Mouse (Mus musculus) 416B (cell line): ENCODE data around the gene Fibp.
A peak's percentile ranks its signal among the peaks of the same experiment; 100 is the strongest.

Experiments
- DNase-seq: peaks from one replicate; pipeline ENCODE4 v3.0.0; 2011; ENCODE audit warnings: low read depth

The Fibp gene

DNA sequence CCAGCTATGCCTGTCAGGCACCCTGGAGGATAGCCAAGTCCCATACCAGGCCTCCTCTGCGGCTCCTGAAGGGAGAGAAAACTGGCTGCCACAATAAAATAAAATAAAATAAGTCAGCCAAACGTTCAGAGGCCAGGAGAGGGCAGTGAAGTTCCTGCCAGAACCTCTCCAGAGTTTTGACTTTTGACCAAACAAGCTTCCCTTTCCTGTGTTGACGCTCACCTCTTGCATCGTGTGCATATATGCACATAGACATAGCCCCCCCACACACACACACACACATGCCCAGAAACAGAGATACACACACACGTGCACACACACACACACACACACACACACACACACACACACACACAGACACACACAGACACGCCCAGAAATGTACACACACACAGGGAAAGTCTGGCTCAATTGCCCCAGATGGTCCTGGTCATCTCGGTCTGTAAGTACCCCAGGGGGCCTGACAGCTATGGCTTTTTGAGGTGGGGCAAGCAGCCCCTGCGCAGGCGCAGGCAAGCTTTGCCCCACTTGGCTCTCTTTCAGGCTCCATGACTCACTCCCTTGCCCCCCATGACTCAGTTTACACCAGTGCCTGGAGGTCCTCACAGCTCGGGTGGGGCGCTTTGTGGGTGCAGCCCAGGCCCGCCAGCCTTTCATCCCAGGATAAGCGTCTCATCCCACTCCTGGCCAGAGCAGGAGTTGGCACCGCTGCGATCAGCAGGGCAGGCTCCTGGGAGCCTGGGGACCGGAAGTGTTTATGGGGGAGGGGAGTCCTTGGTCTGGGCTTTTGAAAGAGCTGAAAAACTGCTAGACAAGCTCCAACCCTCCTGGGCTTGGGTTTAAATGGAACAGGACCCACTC, 27.2 kb upstream of the Fibp start:
- DNase-seq, result peak; percentile 91

DNA sequence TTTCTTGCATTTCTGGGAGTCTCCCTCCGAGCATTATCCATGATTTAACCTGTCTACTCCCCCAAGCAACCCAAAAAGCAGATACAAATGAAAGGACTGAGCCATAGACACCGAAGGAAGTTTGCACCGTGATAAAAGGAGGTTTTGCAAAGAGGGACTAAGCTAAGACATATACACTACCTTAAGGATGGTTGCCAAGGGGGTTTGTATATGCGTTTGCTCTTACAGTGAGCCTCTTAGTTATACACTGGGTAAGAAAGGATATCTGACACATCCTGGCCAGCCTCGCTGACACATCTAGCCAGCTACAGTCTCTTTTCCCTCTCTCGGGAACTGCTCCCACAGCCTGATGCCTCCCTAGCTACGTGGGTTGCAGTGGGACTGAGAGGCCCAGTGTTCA, 26.5 kb upstream of the Fibp start:
- DNase-seq, result no peak

DNA sequence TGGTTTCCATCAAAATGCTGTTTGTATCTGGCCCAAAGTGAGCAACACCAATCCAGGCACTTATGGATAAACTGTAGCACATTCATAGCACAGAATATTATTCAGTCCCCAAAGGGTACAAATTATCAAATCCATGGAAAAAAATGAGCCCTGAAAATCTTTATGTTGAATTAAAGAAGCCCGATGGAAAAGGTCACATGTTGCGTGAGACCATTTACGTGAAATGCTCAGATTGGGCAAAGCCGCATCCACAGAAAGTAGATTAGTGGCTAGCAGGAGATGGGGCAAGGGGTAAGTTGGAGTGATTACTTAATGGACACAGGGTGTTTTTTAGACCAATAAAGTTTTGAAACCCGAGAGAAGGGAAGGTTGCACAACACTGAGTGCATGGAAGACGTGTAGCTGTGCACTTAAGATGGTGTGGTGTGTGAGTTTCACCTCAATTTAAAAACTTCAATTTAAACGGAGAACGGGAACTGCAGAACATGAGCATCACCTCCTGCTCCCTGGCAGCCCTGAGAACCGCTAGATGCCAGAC, 16.0 kb upstream of the Fibp start:
- peak; percentile 81 for DNase-seq

DNA sequence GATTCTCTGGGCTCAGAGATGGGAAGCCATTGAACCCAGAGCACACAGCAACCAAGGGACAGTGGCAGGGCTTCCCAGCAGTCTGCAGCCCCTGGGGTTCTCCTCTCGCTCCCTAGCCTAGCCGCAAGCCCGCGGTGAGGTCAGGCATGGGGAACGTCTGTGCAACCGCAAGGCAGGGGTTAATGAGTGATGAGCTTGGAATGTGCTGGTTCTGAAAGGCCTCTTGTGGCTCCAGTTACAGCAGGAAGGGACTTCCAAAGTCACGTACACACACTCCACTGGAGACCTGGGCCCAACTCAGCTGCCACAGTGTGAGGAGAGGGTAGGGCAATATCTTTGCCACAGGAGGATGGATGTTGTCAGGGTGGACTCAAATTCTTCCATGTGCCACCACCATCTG, 15.5 kb upstream of the Fibp start:
- DNase-seq, result no peak

DNA sequence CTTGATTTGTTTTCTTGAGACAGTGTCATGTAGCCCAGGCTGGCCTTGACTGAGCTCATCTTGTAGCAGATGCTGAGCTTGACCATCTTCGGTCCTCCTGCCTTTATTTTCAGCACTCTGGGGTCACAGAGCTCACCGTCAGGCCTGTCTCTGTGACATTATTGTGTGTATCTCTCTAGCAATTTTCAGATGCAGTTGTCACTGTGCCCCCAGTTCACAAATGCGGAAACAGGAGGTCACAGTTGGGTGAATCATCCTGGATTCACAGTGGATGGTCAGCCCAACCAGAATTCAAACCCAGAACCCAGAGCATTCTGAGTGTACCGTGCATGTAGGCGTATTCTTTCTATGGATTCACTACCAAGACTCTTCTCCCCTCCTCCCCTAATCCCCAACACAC, 14.7 kb upstream of the Fibp start:
- no peak for DNase-seq

DNA sequence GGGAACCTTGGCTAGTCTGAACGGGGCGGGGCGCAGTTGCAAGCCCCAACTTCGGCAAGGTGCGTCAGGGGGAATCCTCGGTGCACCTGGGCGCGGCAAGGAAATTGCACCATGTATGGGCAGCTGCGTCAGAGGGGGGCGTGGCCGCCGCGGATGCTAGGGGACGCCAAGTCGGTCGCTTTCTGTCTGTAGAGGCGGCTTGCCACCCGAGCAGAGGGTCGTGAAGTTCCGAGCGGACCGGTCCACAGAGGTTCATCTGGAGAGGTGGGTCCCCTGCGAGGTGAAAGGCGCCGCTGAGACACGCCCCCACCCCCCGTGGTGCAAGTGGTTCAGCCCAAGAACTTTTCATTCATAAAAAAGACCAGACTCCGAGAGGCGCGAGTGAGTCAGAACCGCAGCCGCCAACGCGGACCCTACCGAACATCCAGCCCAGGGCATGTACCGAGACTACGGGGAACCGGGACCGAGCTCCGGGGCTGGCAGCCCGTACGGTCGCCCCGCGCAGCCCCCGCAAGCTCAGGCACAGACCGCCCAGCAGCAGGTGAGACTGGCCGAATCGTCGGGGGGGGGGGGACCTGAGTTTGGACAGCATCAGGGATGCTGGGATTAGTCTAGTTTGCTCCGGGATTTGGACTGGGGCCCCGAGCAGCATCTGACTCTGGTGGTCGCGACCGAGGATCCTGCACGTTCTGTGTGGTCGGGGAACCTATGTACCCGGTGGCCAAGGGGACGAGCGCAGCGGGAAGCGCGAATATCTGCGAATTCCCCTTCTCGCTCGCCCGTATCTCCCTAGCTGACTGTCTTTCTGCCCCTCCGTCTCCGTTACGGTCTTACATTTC, 12.7 kb upstream of the Fibp start, which contains the start of gene Fosl1:
TSS of gene Fosl1 (plus strand) at position 33 of the 839 bp plus-strand sequence.
- peak; percentile 85 for DNase-seq

DNA sequence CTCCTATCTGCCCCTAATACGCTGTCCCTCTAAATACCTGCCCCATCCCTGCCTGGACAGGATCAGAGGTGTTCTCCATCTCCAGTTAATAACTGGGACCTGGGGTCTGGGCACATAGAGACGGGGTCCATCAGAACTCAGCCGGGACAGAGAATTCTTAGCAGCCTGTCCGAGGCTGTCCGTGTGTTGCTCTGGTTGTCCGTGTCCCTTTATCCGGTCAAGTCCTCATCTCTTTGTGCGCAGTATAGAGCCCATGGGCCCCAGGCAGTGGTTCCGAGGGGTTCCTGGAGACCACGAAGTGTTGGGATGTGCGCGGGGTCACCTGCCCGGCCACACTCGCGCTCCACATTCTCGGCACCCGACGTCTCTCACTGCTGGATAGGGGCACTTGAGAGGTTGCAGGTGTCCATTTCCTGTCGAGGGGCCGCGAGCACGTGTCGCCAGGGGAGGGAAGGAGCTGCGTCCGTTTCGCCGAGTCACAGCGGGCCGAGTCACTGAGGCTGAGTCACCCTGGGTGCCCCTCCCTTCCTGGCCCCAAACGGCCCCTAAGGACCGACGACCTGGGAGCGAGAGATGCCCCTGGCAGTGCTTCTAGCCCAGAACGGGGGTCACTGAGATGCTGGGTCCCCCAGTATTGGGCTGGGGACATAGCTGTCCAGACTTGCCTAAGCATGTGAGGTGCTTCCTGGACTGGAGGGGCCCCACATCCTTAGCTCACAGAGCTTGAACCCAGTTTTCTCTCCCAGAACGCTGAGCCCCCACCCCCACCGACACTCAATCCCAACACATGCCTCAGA, 11.9 kb upstream of the Fibp start:
- peak; percentile 84 for DNase-seq

DNA sequence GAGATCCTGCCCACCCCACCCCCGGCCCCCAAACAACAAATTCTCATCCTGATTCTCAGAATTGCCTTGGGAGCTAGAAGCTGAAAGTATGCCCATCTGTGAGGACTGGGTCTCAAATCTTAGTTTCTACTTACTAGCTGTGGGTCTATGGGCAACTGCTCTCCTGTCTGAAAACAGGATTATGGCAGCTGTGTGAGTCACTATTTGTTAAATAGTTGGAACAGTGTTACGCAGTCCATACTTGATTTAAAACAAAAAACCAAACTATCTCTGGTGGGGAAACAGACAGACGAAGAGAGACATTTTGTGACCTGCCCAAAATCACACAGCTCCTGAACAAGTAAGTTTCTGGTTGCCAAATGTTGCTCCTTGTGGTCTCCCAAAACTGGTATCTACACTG, 10.7 kb upstream of the Fibp start:
- no peak for DNase-seq

DNA sequence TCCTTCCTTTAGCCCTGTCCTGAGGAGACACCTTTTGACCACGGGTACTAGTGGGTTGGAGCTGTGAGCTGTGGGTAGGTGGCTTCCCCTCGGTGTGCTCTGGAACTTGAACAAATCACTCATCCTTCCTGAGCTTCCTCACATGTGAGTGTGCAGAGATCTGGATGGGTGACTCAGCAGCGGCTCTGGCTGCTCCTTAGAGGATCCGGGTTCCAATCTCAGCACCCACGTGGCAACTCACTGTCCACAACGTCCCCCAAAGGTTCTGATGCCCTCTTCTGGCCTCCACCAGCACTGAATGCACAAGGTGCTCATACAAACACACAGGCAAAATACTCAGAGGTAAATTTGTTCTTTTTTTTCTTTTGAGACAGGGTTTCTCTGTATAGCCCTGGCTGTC, 8.6 kb upstream of the Fibp start:
- DNase-seq, result peak; percentile 56

DNA sequence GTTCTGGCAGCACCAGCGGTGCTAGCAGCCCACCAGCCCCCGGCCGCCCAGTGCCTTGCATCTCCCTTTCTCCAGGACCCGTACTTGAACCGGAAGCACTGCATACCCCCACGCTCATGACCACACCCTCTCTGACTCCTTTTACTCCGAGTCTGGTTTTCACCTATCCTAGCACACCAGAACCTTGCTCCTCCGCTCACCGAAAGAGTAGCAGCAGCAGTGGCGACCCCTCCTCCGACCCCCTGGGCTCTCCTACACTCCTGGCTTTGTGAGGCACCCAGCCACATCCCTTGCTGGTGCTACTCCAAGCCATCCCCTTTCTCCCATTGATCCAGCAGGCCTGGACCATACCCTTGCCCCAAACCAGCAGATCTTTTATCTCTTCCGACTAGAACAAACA, 5.4 kb upstream of the Fibp start:
- DNase-seq, result no peak

DNA sequence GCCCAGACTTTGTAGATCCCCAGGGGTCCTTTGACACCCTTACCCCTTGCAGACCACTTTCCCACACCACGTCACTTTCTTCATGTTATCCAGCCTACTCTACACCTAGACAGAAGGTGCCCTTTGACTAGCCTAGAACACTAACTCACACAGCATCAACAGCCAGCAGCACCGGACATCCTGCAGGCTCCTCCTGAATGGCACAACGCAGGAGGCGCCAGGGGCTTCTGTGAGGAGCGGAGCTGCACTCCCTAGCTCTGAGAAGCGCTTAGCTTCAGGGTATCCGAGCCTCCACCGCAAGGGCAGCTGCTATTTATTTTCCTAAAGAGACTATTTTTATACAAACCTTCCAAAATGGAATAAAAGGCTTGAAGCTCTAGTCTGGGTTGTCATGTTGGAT, 4.8 kb upstream of the Fibp start:
- no peak for DNase-seq

DNA sequence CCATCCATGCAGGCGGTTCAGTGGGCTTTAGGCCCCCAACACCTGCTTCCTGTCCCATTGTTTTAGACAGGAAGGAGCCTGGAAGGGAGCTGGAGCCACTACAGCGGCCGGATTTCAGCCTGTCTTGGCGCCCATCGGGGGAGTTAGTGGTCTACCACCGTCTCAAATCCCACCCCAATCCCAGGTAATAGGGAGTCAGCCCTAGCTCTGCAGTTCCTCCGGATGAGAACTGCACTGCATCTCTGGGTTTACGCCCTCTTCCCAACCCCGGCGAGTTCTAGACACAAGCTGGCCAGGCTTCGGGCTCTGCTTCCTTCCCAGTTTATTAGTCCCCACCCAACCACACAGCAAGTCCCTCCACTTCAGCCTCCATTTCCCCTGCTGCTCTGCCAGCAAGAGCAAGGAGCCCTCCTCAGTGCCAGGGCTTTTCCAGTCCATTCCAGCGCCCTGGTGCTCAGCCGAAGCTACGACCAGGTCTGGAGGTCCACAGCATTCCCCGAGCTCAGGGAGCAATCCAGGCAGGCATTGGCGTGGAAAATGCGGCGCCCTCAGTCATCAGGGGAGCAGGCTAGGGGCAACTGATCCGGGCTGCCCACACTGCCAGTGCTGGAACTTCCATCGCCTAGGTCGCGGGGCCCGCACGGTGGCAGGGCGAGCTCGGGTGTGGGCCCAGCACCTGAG, 4.0 kb upstream of the Fibp start:
- DNase-seq, result peak; percentile 52

DNA sequence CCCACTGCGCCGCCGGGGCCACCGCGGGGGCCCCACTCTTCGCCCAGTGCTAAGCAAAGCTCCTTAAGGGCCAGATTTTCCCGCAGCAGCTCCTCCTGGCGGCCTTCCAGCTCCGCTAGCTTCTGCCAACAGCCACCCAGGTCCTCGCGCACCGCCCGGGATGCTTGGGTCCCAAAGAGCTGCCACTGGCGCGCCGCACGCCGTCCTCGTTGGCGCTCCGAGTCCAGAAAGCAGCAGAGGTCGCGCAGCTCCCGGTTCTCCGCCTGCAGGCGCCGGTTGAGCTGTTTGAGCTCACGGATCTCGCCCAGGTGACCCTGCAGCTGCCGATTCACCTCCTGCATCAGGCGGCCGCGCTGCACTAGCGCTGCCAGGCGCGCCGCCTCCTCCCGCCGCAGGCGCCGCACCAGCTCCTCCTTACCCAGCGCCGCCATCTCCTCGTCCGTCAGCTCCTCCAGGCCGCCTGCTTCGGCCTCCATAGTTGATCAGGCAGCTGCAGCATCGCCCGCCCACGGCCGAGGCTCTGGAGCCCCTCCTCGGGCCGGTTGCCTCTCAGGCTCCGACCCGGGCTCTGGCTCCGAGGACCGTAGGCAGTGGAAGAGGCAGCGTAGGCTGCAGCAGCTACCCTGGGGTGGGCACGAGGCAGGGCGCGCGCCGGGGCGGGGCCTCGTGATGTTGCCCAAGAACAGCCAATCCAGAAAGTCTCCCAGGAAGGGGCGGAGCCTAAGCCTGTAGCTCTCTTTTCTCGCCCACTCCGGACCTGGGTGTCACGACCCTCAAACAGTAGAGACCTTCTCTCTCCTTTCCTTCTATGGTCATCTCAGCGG, 3.3 kb upstream of the Fibp start:
- peak; percentile 91 for DNase-seq

DNA sequence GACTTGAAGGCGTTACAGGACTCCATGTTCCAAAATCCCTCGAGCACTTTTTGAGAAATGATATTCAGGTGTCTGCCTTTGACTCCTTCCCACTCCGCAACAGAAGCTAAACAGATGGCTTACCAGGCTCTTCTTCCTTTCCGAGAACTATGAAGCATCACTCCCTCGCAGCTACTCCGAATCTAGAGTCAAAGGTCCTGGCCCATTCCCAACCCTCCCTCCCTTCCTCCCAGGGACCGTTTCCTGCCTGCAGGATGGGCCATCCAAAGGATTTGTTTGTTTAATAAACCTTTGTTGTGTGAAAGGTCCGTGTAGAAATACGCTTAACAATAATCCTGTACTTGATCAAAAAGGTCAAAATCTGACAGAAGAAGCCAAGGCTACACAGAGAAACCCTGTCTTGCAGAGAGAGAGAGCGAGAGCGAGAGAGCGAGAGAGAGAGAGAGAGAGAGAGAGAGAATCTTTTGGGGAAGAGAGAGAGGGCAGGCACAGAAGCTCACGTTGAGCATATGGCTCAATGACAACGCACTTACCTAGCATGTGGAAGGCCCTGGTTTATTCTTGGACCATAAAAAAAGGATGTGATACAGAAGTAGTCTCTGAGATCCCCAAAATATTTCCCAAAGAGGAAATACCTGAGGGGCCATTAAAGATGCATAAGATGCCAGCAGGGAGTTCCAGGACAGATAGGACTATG, 2.5 kb upstream of the Fibp start, which contains the start of gene Ccdc85b:
TSS of gene Ccdc85b (minus strand) at position 149 of the 697 bp plus-strand sequence.
- DNase-seq, result no peak

DNA sequence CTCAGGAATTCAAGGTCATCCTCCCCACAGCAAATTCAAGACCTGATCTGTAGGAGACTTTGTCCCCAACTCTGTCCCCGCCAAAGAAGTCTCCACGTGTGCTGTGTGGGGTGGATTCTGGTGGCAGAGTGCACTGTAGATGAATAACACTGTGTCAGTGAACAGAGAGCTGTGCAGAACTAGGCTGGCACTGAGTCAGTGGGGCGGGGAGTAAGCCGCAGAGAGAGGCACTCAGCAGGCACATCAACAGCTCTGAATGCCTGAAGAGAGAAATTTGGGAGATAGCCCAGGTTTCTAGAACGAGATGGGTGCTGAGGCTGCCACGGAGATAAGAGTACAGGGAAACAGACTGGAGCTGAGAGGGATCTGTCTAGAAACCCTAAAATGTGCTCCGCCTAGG, 1.4 kb upstream of the Fibp start:
- no peak for DNase-seq

DNA sequence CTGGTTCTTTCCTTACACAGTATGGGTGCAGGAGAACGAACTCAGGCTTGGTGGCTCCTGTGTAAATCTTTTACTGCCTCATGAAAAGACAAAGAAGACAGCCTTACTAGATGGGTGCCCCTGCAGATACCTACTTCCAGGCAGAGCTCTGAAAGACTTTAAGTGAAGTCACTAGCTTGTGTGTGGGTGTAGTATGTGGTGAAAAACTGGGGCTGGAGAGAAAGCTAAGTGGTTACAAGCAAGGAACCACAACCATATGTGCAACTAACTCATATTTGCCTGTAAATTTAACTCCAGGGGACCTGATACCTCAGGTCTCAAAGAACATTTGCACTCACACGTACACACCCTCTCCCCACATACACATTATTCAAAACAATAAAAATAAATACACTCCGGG, 519 bp upstream of the Fibp start:
- no peak for DNase-seq

DNA sequence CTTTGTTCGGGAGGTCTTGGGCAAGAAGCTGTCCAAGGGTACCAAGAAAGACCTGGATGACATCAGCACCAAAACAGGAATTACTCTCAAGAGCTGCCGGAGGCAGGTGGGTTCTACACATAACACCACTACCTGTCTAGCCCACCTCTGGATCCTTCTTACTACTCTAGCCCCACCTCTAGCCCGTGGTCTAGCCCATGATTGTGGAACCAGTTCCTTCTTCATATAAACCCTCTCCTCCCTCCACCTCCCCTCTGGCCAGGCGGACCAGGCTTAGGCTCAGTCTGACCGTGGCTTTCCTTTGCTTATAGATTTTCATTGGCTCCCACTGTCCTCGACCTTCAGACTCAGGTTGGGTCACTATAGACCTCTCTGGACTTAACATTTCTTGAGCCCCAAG, 996 bp downstream of the Fibp start:
- DNase-seq, result no peak

DNA sequence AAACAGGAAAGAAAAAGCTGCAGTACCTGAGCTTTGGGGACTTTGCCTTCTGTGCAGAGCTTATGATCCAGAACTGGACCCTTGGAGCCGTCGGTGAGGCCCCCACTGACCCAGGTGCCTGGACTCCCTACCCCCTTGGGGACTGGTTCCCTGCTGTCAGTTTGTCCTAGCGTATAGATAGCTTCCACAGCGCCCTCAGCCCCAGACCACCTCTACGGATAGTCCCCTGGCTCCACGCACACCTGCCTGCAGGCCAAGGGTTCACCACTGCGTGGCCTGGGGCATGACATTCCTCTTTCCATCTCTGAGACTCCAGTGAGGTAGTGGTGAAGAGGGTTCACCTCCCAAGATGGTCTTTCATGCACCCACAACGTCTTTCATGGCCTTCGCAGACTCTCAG, 2.8 kb downstream of the Fibp start:
- no peak for DNase-seq

DNA sequence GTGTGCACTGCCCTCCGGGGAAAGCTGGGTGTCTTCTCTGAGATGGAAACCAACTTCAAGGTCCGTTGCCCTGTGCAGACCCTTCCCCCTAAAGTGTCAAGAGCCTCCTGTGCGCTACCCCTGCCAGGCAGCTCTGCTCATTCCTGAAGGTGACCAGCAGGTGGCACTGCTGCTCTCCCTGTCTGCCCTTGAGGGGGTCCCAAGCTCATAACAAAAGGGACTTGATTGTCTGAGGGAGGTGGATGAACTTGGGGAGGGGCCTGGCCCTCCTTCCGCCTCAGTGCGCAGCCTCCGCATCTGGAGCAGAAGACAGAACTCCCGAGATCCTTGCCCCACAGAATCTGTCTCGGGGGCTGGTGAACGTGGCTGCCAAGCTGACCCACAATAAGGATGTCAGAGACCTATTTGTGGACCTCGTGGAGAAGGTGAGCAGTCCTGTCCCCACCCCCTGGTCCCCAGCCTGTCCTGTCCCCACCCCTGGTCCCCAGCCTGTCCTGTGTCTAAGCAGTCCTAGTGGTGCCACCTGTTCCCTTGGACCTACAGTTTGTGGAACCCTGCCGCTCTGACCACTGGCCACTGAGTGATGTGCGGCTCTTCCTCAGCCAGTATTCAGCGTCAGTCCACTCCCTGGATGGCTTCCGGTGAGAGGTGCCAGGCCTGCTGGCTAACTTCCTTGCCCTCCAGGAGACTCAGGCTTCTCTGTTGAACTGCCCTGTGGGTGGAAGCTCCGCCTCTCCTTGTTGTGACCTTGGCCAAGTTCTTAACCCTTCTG, 3.6 kb downstream of the Fibp start:
- peak; percentile 46 for DNase-seq
